Mouse (Mus musculus) gastrocnemius, postnatal 25 days (tissue): ENCODE measurements around the gene Emc9. TPM values are rescaled to one million over a fixed set of nuclear protein-coding genes. Genes with fewer than 3 reads are reported as not detected.

Source experiments
- DNase-seq: peaks from one replicate; pipeline ENCODE4 v3.0.0; 2022
- total RNA-seq, 2 experiments: library from RNA; stranded (reverse); gene quantifications; 1 replicate in 1 of 2; 2 replicates in 1 of 2; pipeline ENCODE4 v1.2.3; 2021

Gene Emc9
- total RNA-seq, 2 experiments from 2014 or later, result 33.4 to 34.1 TPM

GRCm38 (mm10) chr14:55560202-55561073 lies 24.7 kb downstream of the Emc9 start, which contains the start of gene A730061H03Rik:
TSS of gene A730061H03Rik (minus strand) at chr14:55560406.
- peak; percentile 99 for DNase-seq

DNA sequence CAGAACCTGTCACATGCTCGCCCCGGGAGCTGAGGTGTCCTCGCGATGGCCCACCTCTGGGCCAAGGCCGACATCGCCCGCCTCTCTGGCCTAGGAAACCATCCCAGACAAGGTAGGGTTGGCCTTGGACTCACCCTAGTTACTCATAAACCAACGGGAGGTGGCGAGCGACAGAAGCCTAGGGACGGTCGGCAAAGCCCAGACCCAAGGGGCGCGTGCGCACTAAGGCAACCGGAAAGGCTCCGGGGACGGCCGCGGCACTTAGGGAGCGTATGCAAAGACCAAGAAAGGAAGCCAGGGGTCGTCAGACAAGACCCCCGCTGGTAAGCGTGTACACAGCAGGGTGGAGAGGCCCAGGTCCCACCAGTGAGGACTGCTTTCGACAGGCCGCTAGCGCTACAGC lies 25.3 kb downstream of the Emc9 start, which contains the start of gene Dcaf11:
Gene Dcaf11, plus strand, starts transcription at position 208 of the 403 bp plus-strand sequence.
- peak; percentile 90 for DNase-seq

- no peak for DNase-seq
These were observed 26.2 kb downstream of the Emc9 start for GRCm38 (mm10) chr14:55558740-55559448.

- DNase-seq, result no peak
These were observed 27.5 kb downstream of the Emc9 start for GRCm38 (mm10) chr14:55557587-55557986.

DNA sequence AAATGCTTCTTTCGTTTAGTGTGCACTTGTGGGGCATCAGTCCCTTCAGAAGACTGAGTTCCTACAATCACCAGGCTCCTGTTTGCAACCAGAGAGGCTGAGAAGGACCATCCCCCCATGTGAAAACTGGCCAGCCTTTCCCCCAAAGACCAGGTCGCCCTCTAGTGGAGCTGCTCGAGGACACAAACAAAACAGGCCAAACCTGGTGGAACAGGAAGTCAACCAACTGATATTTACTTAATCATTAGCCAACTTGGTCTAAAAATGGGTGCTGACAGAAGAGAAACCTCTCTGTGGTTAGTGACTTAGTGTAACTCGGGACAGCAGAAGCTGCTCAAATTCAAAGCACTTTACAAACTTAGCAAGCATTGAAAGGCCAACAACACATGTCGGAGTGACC lies 28.1 kb downstream of the Emc9 start:
- DNase-seq, result peak; percentile 62

GRCm38 (mm10) chr14:55555788-55556187 lies 29.3 kb downstream of the Emc9 start:
- no peak for DNase-seq

GRCm38 (mm10) chr14:55554635-55555034 lies 30.5 kb downstream of the Emc9 start:
- DNase-seq, result no peak

DNA sequence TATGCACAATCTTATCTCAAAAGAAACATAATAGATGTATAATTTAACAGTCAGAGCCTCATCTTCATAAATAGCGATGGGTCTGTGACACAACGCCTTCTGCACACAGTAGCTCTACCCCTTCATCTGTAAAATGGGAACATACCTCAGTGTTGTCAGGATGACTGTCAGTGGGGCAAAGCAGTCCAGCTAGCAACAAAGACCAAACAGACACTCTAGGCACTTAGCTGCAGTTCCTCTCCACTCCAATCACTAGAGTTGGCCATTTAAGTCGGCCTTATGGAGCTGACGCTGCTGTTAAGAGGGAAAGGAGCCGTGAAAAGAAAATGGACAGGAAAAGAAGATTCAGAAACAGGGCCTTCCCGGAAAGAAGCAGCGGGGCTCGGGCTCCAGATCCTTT lies 33.3 kb downstream of the Emc9 start:
- no peak for DNase-seq

GRCm38 (mm10) chr14:55551347-55551746 lies 33.8 kb downstream of the Emc9 start:
- DNase-seq, result no peak

GRCm38 (mm10) chr14:55550191-55550590 lies 34.9 kb downstream of the Emc9 start:
- no peak for DNase-seq

- no peak for DNase-seq
These were observed 40.8 kb downstream of the Emc9 start for GRCm38 (mm10) chr14:55544334-55544733.

DNA sequence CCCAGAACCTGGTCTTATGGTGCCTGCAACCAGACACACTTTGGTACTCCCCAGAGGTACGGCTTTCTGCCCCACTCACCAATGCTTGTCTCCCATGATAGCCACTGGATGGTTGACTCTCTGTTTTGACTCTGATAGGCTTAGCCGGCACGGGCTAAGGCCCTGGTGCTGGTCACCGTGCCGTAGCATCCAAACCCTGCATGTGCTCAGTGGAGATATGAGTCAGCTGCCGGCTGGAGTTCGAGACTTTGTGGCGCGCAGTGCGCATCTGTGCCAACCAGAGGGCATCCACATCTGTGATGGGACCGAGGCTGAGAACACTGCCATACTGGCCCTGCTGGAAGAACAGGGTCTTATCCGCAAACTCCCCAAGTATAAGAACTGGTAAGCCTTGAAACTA lies 42.8 kb downstream of the Emc9 start:
- DNase-seq, result no peak

DNA sequence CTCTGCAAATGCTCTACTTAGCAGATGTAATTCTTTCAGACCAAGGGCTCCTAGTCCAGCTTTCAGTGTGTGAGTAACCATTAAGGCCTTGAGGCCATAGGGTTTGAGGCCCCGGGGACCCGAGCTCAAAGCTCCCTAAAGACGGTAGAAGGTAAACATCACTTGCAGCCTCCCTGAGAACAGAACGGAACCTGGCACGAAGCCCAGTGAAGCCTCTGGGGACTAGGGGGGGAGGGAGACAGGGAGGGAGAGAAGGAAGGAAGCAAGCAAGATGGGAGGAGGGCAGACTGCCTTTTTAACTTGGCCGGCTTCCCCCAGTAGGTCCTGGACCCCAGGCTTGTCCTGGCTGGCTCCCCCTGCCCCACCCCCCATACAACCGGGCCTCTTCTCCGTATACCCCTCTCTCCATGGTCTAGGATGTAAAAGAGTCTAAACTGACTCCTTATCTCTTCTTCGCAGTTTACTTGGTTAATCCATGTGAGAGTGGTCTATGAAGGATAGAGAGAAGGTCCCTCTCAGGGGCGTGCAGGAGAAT lies 44.2 kb downstream of the Emc9 start:
- peak; percentile 76 for DNase-seq

GRCm38 (mm10) chr14:55540067-55540786 lies 44.9 kb downstream of the Emc9 start, which contains the start of gene Pck2:
TSS of gene Pck2 (plus strand) at chr14:55540266.
- peak; percentile 91 for DNase-seq

GRCm38 (mm10) chr14:55536116-55536745 lies 48.9 kb downstream of the Emc9 start:
- DNase-seq, result no peak

Other genes starting within 250 kb of the Emc9 start
- 10 to 100 TPM; 42.1 to 47.7 TPM for gene Dhrs4, start 106.5 kb downstream of the Emc9 start, total RNA-seq
- gene Carmil3, start 94.7 kb downstream of the Emc9 start, total RNA-seq, result under 1 TPM; 0.33 to 0.40 TPM
- gene Cpne6, start 74.9 kb downstream of the Emc9 start, total RNA-seq, result not detected
- gene Nrl, start 60.3 kb downstream of the Emc9 start, total RNA-seq, result not detected
- gene Pck2, start 45.0 kb downstream of the Emc9 start, total RNA-seq, result 1 to 10 TPM; 4.7 to 6.9 TPM
- gene Dcaf11, start 25.3 kb downstream of the Emc9 start, total RNA-seq, result 100 to 1,000 TPM in 1 of 2 experiments, 10 to 100 TPM in 1; 97.3 to 105 TPM
- gene A730061H03Rik, start 24.9 kb downstream of the Emc9 start, total RNA-seq, result not detected
- gene Fitm1, start 9.7 kb downstream of the Emc9 start, total RNA-seq, result 100 to 1,000 TPM; 329 to 343 TPM
- gene Psme1, start 7.2 kb downstream of the Emc9 start, total RNA-seq, result 10 to 100 TPM; 66.4 to 67.6 TPM
- gene Psme2, start 5.8 kb upstream of the Emc9 start, total RNA-seq, result 10 to 100 TPM; 42.9 to 58.4 TPM
- 10 to 100 TPM; 11.1 to 20.7 TPM for gene Rnf31, start 6.4 kb upstream of the Emc9 start, total RNA-seq
- gene Irf9, start 18.3 kb upstream of the Emc9 start, total RNA-seq, result 1 to 10 TPM; 4.1 to 5.4 TPM
- under 1 TPM in 1 of 2 experiments, not detected in 1; 0.54 TPM for gene Rec8, start 32.7 kb upstream of the Emc9 start, total RNA-seq
- gene Ipo4, start 50.7 kb upstream of the Emc9 start, total RNA-seq, result 10 to 100 TPM; 56.8 to 76.0 TPM
- gene Gm49378, start 52.6 kb upstream of the Emc9 start, total RNA-seq, result 1 to 10 TPM in 1 of 2 experiments, under 1 TPM in 1; 0.72 to 1.2 TPM
- 10 to 100 TPM; 15.8 to 17.6 TPM for gene Tm9sf1, start 58.5 kb upstream of the Emc9 start, total RNA-seq
- under 1 TPM in 1 of 2 experiments, not detected in 1; 0.24 TPM for gene Tssk4, start 64.9 kb upstream of the Emc9 start, total RNA-seq
- 10 to 100 TPM; 15.0 to 17.3 TPM for gene Mdp1, start 75.2 kb upstream of the Emc9 start, total RNA-seq
- 1 to 10 TPM; 2.4 to 3.3 TPM for gene Gmpr2, start 86.6 kb upstream of the Emc9 start, total RNA-seq
- gene Nedd8, start 86.8 kb upstream of the Emc9 start, total RNA-seq, result 100 to 1,000 TPM; 180 to 191 TPM
- gene Tinf2, start 96.5 kb upstream of the Emc9 start, total RNA-seq, result 1 to 10 TPM; 7.5 to 8.2 TPM
- not detected for gene Tgm1, start 128.6 kb upstream of the Emc9 start, total RNA-seq
- 10 to 100 TPM; 10.3 TPM for gene Rabggta, start 137.0 kb upstream of the Emc9 start, total RNA-seq
- gene Dhrs1, start 160.4 kb upstream of the Emc9 start, total RNA-seq, result 10 to 100 TPM; 29.4 to 32.7 TPM
- gene Nop9, start 160.4 kb upstream of the Emc9 start, total RNA-seq, result 10 to 100 TPM; 11.3 to 12.0 TPM
- not detected for gene Cideb, start 173.2 kb upstream of the Emc9 start, total RNA-seq
- under 1 TPM in 1 of 2 experiments, not detected in 1; 0.10 TPM for gene Ltb4r2, start 176.1 kb upstream of the Emc9 start, total RNA-seq
- gene Ltb4r1, start 180.7 kb upstream of the Emc9 start, total RNA-seq, result not detected
- gene Adcy4, start 198.8 kb upstream of the Emc9 start, total RNA-seq, result 1 to 10 TPM; 6.4 to 6.5 TPM
- 1 to 10 TPM; 1.3 to 1.7 TPM for gene Ripk3, start 203.6 kb upstream of the Emc9 start, total RNA-seq
- gene Nfatc4, start 237.8 kb upstream of the Emc9 start, total RNA-seq, result 1 to 10 TPM; 3.2 to 5.9 TPM